ENCODE assay signal across 11 mouse cellular contexts in genomic region chr15:62091746-62092659, GRCm38 (mm10).
DNase-seq lines count a peak whose midpoint lies in the region; ATAC-seq lines count a peak whose summit lies in the region.
"Had no signal": no experiment of that assay in that cellular context is flagged by ENCODE, and none has a peak within 500 bp of the region (broad histone marks: within the 10 kb centered on the region; RNA-seq: fewer than 3 reads in every experiment).

No protein-coding gene starts in this region.

- H3K4me3 ChIP-seq in embryonic facial prominence, embryonic 11.5 days (ENCODE audit: low read depth, low read length): no peak overlapping the region
- H3K4me3 ChIP-seq in liver, embryonic 11.5 days (ENCODE audit: low read depth, low read length): no peak overlapping the region
- H3K4me3 ChIP-seq: embryonic facial prominence, embryonic 15.5 days had no signal

- H3K9me3 ChIP-seq in embryonic facial prominence, embryonic 11.5 days (replicated peaks; ENCODE audit: control insufficient read depth, low read length): no peaks in the 10 kb centered on the region
- no peaks in the 10 kb centered on the region for H3K9me3 ChIP-seq in liver, embryonic 11.5 days (ENCODE audit: control insufficient read depth, low read length)
- H3K9me3 ChIP-seq: embryonic facial prominence, embryonic 15.5 days had no signal

- intact Hi-C loops in heart, postnatal 36 days (cut with DNase I): no loop called here

- 53% methylated on average over 12 of the region's 12 CpGs for WGBS in embryonic facial prominence, embryonic 11.5 days
- 42% methylated on average over 12 of the region's 12 CpGs for whole genome bisulfite sequencing in liver, embryonic 11.5 days

- H3K36me3 ChIP-seq in embryonic facial prominence, embryonic 11.5 days (replicated peaks; ENCODE audit: control insufficient read depth, insufficient read depth, low read depth, low read length): no peaks in the 10 kb centered on the region
- no peaks in the 10 kb centered on the region for H3K36me3 ChIP-seq in liver, embryonic 11.5 days (ENCODE audit: control insufficient read depth, insufficient read depth, low read length)
- H3K36me3 ChIP-seq: embryonic facial prominence, embryonic 15.5 days had no signal

- DNase-seq in frontal cortex, postnatal 10 days (ENCODE audit: low spot score in 2 of 2): no peak
- DNase-seq in A20 (ENCODE audit: low read depth, low spot score): peak; percentile 55
- no peak for DNase-seq in embryonic facial prominence, embryonic 11.5 days (ENCODE audit: low spot score)
- no peak for DNase-seq in liver, embryonic 11.5 days (ENCODE audit: low spot score)
- DNase-seq in right cerebral cortex, postnatal 25 days: no peak
- no peak for DNase-seq in spleen, postnatal 4 days (ENCODE audit: low spot score in 2 of 2)
- DNase-seq in heart, postnatal 36 days: no peak
- DNase-seq: heart, postnatal 14 days; layer of hippocampus, adult 9-11 months had no signal

- no peak overlapping the region for H3K27ac ChIP-seq in embryonic facial prominence, embryonic 11.5 days (replicated peaks; ENCODE audit: low read depth, low read length)
- 0 out of 2 replicates have a peak overlapping the region, but pooled peaks have one; percentile 8 for H3K27ac ChIP-seq in liver, embryonic 11.5 days (ENCODE audit: low read depth, low read length)
- H3K27ac ChIP-seq: embryonic facial prominence, embryonic 15.5 days had no signal

- ATAC-seq in frontal cortex, adult (ENCODE audit: low TSS enrichment): 0 out of 2 replicates have a peak, but pooled peaks have one; percentile 23
- peak; percentile 7; the same call in 1 of the 2 replicates for ATAC-seq in embryonic facial prominence, embryonic 11.5 days (replicated peaks; ENCODE audit: insufficient number of reproducible peaks, low FRiP score, low TSS enrichment, low read depth)
- 0 out of 2 replicates have a peak, but pooled peaks have one; percentile 16 for ATAC-seq in liver, embryonic 11.5 days (replicated peaks; ENCODE audit: low FRiP score)

- H3K9ac ChIP-seq in embryonic facial prominence, embryonic 11.5 days (replicated peaks; ENCODE audit: low read length): no peak overlapping the region; the same call in 1 of the 2 replicates
- no peak overlapping the region for H3K9ac ChIP-seq in liver, embryonic 11.5 days (ENCODE audit: low read depth, low read length)
- H3K9ac ChIP-seq: embryonic facial prominence, embryonic 15.5 days had no signal

- H3K27me3 ChIP-seq in embryonic facial prominence, embryonic 11.5 days (ENCODE audit: control insufficient read depth, insufficient read depth, low read length): no peaks in the 10 kb centered on the region
- no peaks in the 10 kb centered on the region for H3K27me3 ChIP-seq in liver, embryonic 11.5 days (replicated peaks; ENCODE audit: control insufficient read depth, insufficient read depth, low read length)
- H3K27me3 ChIP-seq: embryonic facial prominence, embryonic 15.5 days had no signal

- H3K4me1 ChIP-seq in embryonic facial prominence, embryonic 11.5 days (ENCODE audit: control insufficient read depth, insufficient read depth, low read length): peaks cover 6% of the 10 kb centered on the region
- peaks cover 21% of the 10 kb centered on the region for H3K4me1 ChIP-seq in liver, embryonic 11.5 days (replicated peaks; ENCODE audit: control insufficient read depth, insufficient read depth, low read length)

- H3K4me2 ChIP-seq in embryonic facial prominence, embryonic 11.5 days (ENCODE audit: low read depth, low read length): no peak overlapping the region
- no peak overlapping the region for H3K4me2 ChIP-seq in liver, embryonic 11.5 days
- H3K4me2 ChIP-seq: embryonic facial prominence, embryonic 15.5 days had no signal
